Mouse (Mus musculus) kidney, postnatal 4 days (tissue): Measurements from ENCODE around the gene Scn5a.

Experiments
- DNase-seq, 2 experiments: peaks; one replicate each; pipeline ENCODE4 v3.0.0; 2021; ENCODE audit warnings: mixed read lengths in 2 of 2

Scn5a gene

DNA sequence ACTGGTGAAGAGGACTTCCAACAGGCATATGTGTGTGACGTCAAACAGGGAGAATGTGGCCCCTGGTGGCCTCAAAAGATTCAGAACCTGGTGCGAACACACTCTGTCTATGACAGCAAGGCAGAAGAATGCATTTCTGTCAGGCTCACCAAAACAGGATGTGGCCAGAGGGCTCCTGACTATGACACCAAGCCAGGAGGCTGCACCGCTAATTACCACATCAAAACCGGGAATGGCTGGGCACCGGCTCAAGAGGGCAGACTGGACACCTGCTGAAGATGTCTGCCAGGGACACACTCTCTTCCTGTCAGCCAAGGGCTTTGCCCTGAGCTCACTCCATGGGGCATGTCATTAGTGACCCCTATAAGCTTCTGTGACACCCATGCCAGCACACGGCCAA, 15.2 kb downstream of the Scn5a start:
- no peak for DNase-seq

GRCm38 (mm10) chr9:119562256-119562655, 16.6 kb downstream of the Scn5a start:
- DNase-seq: no peak

- peak in 1 of 2 experiments; percentile 33 for DNase-seq
Measured at GRCm38 (mm10) chr9:119561746-119562145, 17.1 kb downstream of the Scn5a start.

- DNase-seq: no peak
Measured at GRCm38 (mm10) chr9:119559537-119560276, 19.1 kb downstream of the Scn5a start.

DNA sequence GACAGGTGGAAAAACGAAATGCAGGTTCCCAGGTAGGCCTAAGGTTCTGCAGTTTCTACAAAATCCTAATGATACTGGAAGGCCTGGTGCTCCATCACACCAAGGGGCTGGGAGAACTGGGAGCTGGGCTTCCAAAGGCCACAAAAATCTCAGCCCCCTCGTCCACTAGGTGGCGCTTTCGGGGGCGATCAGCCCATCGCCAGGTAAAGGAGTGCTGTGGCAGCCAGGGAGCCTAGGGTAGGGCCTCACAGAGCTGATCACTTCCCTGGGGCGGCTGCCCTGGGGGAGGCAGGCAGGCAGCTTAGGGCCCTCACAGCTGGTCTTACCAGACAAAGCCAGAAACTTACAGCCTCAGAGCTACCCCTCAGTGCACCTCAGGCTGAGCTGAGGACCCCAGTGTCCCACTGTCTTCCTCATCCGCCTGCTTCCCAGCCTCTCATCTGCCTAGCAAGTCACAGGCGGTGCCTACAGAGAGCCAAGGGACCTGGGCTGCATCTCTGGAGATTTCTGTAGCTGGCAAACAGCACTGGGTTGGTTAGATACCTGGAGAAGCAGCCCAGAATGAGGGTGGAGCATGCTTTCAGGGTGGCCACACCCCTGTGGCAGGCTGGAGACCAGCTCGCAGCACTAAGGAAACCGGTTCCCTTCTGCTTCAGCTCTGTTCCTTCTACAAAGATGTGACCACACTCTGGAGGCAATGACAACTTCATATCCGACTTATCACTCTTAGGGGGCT, 20.5 kb downstream of the Scn5a start:
- peak; percentile 71 to 77 for DNase-seq

DNA sequence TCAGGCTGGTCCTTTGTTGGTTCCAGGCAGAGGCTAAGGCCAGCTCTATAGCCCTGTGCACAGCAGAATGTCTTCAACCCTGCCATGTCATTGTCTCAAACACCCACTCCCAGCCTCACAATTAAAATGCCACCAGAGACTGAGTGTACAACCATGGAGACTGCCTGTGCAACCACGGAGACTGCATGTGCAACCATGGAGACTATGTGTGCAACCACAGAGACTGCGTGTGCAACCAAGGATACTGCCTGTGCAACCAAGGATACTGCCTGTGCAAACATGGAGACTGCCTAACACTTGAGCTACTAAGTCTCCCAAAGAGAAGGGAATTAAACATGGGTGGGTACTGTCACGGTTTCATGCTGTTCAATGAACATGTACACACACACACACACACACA, 22.8 kb downstream of the Scn5a start:
- DNase-seq: no peak

DNA sequence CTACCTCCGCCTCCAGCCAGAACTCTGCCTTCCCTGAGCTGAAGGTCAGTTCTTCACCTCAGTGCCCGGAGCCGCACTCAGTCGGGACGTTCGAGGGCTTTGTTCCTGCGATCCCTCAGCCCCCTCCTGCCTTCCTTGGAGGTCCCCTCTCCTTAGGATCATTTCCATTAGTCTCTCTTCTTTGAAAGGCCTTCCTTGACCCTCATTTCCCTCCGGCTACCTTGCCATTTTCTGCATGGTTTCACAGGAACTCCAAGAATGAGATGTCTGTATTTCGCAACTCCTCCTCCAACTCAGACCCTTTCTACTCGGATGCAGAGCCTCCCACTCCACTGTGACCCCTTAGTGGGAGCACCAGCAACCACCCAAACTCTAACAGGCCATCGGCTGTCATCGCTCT, 31.3 kb downstream of the Scn5a start:
- DNase-seq: peak; percentile 13 to 37

- no peak for DNase-seq
Measured at GRCm38 (mm10) chr9:119547128-119547527, 31.7 kb downstream of the Scn5a start.

- DNase-seq: no peak
Measured at GRCm38 (mm10) chr9:119540726-119541125, 38.1 kb downstream of the Scn5a start.

DNA sequence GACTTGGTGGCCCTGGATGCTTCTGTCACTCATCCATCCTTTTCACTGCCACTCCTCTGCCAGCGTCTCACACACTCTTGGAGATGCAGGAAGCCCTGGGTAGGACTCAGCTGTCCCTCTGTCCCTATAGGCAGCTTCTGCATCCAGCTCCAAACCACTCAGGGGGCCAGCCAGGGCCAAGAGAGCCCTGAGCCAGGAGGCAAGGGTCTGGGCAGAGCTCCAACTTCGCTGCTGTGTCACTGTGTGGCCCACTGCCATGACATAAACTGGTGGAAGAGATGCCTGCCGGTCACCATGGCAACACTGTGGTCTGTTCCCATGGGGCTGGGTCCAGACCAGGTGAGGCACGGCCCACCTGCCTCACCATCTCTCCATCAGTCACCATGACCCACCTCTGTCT, 41.0 kb downstream of the Scn5a start:
- DNase-seq: no peak

DNA sequence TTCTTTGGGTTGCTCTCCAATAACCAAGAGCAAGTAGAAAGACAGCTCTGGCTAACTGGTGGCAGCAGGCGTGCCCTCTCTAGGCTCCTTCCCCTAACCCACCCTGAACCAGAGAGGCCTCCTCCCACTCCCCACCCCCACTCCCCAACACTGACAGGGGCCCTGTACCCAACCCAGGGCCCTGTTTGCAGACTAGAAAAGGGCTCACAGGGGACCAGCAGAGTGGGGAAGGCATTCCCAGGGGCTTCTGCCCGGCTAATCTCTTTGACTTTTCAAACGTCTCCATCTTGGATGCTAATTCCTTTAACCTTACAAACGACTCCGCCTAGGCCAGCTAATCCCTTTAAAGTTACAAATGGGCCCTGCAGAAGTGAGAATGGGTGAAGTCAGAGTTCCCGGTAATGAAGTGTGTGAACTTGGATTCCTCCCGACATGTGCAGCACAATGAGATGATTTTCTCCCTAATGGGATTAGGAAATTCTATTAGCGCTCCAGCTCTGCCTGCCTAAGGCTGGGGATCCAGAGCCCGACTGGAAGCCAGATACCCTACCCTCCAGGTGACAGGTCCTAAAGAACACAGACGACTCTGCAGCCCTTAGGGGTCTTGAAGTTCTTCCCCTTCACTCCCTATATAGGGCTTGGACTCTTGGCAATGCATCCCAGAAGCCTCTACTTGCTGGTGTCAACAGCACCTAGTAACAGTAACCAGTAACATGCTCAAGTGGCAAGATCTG, 47.0 kb downstream of the Scn5a start:
- no peak for DNase-seq

- DNase-seq: no peak
Measured at GRCm38 (mm10) chr9:119524511-119524910, 54.3 kb downstream of the Scn5a start.

- peak; percentile 36 to 54 for DNase-seq
Measured at GRCm38 (mm10) chr9:119523301-119523700, 55.5 kb downstream of the Scn5a start.

DNA sequence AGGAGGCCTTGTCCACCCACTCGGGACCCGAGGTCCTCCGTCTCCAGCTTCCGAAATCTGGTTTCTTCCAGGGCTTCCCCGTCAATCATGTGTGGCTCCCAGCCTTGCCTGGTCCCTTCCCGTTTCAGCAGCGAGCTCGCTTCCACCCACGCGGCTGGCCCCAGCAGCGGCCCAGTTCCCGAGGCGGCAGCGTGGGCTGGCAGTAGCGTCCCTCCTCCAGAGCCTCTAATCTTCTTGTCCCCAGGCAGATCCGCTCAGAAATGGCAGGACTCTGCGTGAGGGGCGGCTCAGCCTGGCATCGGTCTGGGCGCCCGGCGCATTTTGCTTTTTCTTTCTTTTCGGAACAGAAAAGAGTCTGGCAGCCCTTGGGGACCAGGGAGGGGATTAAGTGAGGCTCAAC, 59.7 kb downstream of the Scn5a start:
- no peak for DNase-seq

- DNase-seq: no peak
Measured at GRCm38 (mm10) chr9:119518177-119518576, 60.6 kb downstream of the Scn5a start.

DNA sequence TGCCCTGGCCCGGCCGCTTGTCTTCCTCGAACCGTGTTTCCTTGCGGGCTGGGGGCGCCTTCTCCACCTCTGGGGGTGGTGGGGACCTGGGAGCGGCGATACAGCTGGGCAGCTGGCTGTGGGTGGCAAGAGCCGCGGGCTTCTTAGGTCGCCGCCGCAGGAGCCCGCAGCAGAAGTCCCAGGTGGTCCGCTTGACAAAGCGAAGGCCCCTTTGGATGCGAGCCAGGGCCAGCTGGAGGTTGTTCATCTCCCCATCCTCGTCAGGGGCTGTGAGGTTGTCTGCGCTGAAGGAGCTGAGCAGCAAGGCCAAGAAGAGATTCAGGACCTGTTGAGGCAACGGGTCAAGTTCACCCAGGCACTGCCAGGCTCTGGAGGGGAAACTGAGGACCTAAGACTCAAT, 61.3 kb downstream of the Scn5a start:
- DNase-seq: peak in 1 of 2 experiments; percentile 35

DNA sequence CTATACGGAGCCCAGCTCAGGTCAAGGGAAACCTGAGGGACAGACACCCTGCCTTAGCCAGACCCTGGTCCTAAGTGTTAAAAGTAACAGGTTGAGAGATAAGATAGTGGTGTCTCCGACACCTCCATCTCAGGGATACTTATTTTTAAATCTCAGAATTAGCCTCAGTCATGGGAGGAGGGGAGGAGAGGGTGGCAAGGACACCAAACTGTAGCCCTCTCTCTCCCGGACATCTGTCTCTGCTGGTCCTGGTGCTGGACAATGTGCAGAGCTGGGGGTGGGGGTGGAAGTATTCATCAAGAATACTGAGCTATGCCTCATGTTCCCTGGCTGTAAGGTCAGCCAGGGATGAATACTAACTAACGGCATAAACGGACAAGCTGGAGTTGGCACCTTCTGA, 62.0 kb downstream of the Scn5a start:
- DNase-seq: no peak

DNA sequence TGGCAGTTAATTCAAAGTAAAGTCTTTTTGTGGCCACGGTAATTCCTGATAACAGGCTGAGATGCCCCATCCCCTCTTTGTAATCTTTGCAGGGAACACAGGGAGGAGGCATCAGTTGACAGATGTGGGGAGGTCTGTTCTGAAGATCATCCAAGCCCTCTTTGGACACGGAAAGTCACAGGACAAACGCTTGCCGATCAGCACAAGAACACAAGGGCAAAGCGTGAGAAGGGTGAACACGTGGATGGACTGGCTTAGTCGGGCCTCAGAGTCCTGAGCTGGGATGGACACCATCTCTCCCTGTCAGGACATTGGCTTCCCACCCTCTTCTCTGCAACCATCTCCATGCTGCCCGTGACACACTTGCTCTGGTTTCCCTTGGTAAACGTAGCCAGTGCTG, 63.4 kb downstream of the Scn5a start:
- DNase-seq: no peak

DNA sequence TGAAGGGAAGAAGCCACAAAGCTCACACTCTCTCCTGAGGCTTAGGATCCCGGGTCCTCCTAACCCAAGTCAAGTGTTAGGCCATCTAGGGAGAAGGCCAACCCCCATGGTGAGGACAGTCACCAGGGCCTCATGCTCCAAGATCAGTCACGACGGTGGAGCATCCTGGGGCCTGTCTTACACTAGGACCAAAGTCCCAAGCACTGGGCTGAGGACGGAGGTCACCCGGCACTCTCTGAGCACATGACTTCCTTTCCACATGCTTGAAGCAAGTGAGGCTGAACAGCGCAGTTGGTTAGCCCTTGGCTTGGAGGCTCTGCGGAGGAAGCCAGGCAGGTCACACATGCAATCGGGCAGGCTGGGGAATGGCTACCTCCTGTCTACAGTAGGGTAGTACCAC, 63.8 kb downstream of the Scn5a start:
- DNase-seq: peak in 1 of 2 experiments; percentile 47

DNA sequence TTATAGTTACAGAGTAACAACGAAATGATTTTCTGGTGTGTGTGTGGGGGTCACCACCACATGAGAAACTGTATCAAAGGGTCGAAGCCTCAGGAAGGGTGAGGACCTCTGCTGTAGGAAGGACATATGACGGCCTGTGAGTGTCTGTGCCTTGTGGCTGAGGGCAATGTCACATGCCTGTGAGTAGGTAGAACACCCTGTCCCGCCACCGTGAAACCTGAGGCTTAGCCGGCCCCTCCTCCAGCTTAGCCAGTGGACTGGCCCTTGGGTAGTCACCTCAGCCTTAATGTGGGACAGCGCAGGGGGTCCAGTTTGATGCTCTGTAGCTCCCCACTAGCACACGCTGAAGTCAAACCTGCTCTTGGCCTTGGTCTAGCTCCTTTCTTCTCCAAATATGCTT, 65.0 kb downstream of the Scn5a start:
- DNase-seq: no peak

DNA sequence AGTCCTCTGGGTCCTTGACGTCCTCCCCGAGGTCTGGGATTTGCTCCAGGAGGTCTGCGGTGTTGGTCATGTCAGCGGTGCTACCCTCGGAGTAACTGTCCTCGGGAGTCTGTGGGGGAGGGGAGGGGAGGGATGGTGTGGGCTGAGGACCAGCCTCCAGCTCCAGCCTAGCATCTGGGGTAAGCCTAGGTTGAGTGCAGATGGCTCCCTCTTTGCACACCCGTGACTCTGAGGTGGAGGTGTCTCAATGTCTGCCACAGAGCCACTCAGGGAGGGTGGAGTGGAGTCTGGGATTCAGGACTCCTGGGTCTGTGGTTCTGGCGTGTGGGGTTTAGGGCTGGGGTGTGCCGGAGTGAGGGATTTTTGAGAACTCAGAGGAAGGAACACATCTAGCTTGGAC, 65.8 kb downstream of the Scn5a start:
- DNase-seq: no peak

GRCm38 (mm10) chr9:119510902-119511301, 67.9 kb downstream of the Scn5a start:
- no peak for DNase-seq

DNA sequence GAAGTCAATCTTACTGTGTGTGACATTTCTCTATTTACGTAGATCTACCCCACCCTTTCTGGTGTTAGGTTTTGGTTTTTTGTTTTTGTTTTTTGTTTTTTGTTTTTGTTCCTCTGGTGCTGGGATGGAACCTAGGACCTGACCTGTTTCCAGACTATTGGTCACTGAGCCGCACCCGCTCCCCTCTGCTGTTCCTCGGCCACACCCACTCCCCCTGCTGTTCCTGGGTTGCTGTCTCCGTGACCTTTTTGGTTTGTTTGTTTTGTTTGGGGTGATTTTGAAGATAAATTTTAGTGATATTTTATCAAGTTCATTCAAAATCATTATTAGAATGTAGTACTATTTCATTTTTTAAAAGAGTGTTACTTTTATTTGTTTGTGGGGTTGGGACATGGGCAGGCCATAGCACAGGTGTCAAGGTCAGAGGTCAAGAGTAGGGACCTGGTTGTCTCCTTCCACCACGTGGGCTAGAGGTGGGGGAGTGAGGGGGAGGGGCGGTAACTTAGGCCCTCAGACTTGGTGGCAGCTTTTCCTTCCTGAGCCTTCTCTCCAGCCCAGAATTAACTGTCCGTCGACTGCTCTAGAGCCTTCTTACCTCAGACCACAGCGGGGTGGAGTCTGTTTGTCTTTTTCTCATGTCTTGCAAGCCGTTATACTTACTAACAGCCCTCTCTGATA, 73.7 kb downstream of the Scn5a start:
- DNase-seq: no peak
